Mouse (Mus musculus): ENCODE measurements around the gene Chrna10.

- no peak for TF ChIP-seq POLR2A (IDR thresholded peaks at IDR 0.05; ENCODE audit: control insufficient read depth, low read depth, low read length)
- TF ChIP-seq CTCF (IDR thresholded peaks at IDR 0.05; ENCODE audit: control insufficient read depth, insufficient read depth, insufficient replicate concordance, low read depth, low read length), result no peak
These were observed 8.4 kb downstream of the Chrna10 start for GRCm38 (mm10) chr7:102108206-102108605.
